In the genomic region with DNA sequence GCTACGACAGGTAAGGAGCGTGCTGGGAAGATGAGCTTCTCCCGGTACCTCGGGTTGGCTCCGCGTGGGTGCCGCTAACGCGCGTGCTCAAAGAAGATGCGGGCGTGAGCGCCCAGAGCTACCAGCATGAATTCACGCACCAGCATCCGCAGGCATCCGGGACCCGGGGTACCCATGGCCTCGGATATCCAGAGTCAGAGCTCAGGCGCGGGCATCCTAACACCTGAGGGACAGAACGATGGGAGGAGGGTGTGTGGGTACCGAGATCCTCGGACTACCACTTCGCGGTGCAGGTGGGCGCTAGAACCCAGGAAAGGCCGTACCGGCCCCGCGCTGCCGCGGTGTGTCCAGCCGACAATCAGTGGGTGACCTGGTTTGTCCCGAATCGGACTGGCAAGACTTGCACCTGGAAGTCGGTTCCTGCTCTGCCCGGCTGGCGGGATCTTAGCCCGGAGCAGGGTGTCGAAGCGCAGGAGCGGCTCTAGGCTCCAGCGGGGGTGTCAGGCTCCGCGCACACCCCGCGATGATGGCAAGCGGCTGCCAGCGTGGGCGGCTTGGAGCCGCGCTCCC, we compare ENCODE assay signal across 8 mouse cellular contexts. TPM values are rescaled to one million over a fixed set of nuclear protein-coding genes. Genes with fewer than 3 reads are reported as not detected.
A peak's percentile ranks its signal among the peaks of the same experiment; 100 is the strongest.
DNase-seq lines count a peak whose midpoint lies in the region; ATAC-seq lines count a peak whose summit lies in the region.

No protein-coding gene starts in this region.

- H3K27ac ChIP-seq in midbrain, embryonic 13.5 days, result peak overlapping the region; percentile 44; the same call in 1 of the 2 replicates

- peaks cover 16% of the 10 kb centered on the region for H3K4me1 ChIP-seq in midbrain, embryonic 13.5 days (replicated peaks)

- H3K27me3 ChIP-seq in midbrain, embryonic 13.5 days, result peaks cover 47% of the 10 kb centered on the region

- under 1% methylated on average over 52 of the region's 52 CpGs for WGBS in midbrain, embryonic 13.5 days

- ATAC-seq in midbrain, embryonic 13.5 days, result peak; percentile 80

- peak; percentile 9 for DNase-seq in ovary, postnatal 10 days (ENCODE audit: low spot score)
- no peak for DNase-seq in ovary, postnatal 14 days (ENCODE audit: low spot score)
- peak; percentile 68 for DNase-seq in cerebellum, adult 9-11 months
- DNase-seq in frontal cortex, postnatal 36 days (ENCODE audit: low spot score in 2 of 2), result peak; percentile 79 to 83
- peak; percentile 72 for DNase-seq in layer of hippocampus, adult 9-11 months
- peak; percentile 52 for DNase-seq in testis, postnatal 10 days (ENCODE audit: low spot score)
- no peak for DNase-seq in adrenal gland, postnatal 25 days

- H3K36me3 ChIP-seq in midbrain, embryonic 13.5 days, result no peaks in the 10 kb centered on the region; the same call in 1 of the 2 replicates

- no peaks in the 10 kb centered on the region for H3K9me3 ChIP-seq in midbrain, embryonic 13.5 days

- H3K9ac ChIP-seq in midbrain, embryonic 13.5 days (replicated peaks), result peak overlapping the region; percentile 74

- peak overlapping the region; percentile 66 for H3K4me3 ChIP-seq in midbrain, embryonic 13.5 days (replicated peaks)

- H3K4me2 ChIP-seq in midbrain, embryonic 13.5 days (replicated peaks), result peak overlapping the region; percentile 81

RNA-seq across cellular contexts. Expression of gene Tub, which starts 0.7 kb away (rescaled TPM):
- polyA plus RNA-seq in midbrain, embryonic 13.5 days (2015; fragmentation: Nextera tagmentation; extraction: Ambion mirVana), result 37.9 and 40.9 TPM in 2 replicates
- 26.0 and 30.1 TPM in 2 replicates for total RNA-seq in adrenal gland, postnatal 25 days (2021)

RNA-seq across cellular contexts. Expression of gene Eif3f, which starts 16.6 kb away (rescaled TPM):
- 78.2 and 78.7 TPM in 2 replicates for polyA plus RNA-seq in midbrain, embryonic 13.5 days (2015; fragmentation: Nextera tagmentation; extraction: Ambion mirVana)
- total RNA-seq in adrenal gland, postnatal 25 days (2021), result 143 and 156 TPM in 2 replicates

RNA-seq across cellular contexts. Expression of gene Nlrp10, which starts 20.9 kb away (rescaled TPM):
- not detected in 2 replicates for polyA plus RNA-seq in midbrain, embryonic 13.5 days (2015; fragmentation: Nextera tagmentation; extraction: Ambion mirVana)
- total RNA-seq in adrenal gland, postnatal 25 days (2021), result 0.27 and 0.29 TPM in 2 replicates

RNA-seq across cellular contexts. Expression of gene Olfr519, which starts 56.6 kb away (rescaled TPM):
- polyA plus RNA-seq in midbrain, embryonic 13.5 days (2015; fragmentation: Nextera tagmentation; extraction: Ambion mirVana), result not detected in 2 replicates
- not detected in 2 replicates for total RNA-seq in adrenal gland, postnatal 25 days (2021)

Comparison
In these comparisons a context has a peak if more than half of its experiments do, and no peak if none do; other contexts are left out.
1. DNase-seq: peak in ovary, postnatal 10 days (single experiment), cerebellum, adult 9-11 months (single experiment), frontal cortex, postnatal 36 days (2 of 2), layer of hippocampus, adult 9-11 months (single experiment) and testis, postnatal 10 days (single experiment); none in ovary, postnatal 14 days (single experiment) and adrenal gland, postnatal 25 days (single experiment).